Mouse (Mus musculus) gonadal fat pad, adult 2 months (tissue): ENCODE measurements around the gene Galnt5. TPM values are rescaled to one million over a fixed set of nuclear protein-coding genes. Genes with fewer than 3 reads are reported as not detected.

Experiments used
- polyA plus RNA-seq: library from polyadenylated mRNA; depleted of rRNA; stranded (reverse); fragments of >200 nt; gene quantifications from 2 replicates; pipeline ENCODE4 v1.2.3, GENCODE M21; 2012; rRNA removed

Gene Galnt5
- polyA plus RNA-seq, 1 experiment = 0.09 TPM

Other genes with a start within 250 kb of the Galnt5 start
- not detected in 2 replicates for gene Ermn, start 55.0 kb downstream of the Galnt5 start, polyA plus RNA-seq
- 4.8 and 6.6 TPM in 2 replicates for gene Cytip, start 197.6 kb downstream of the Galnt5 start, polyA plus RNA-seq